Mouse (Mus musculus) cerebellum, adult 18-20 months (tissue): ENCODE measurements at regions not wholly inside any gene's neighbourhood (a gene's known extent, or its start where the extent isn't known, plus 50 kb on each side); places are given as distances from the start of the nearest gene placed in this dataset.

Experiments
- DNase-seq, 2 experiments: peaks; one replicate each; pipeline ENCODE4 v3.0.0; 2021

- DNase-seq = no peak
Observed at GRCm38 (mm10) chr8:91997023-91997891, 195.4 kb upstream of the Irx3 start.

- DNase-seq = no peak
Observed at GRCm38 (mm10) chr8:91996305-91997022, 194.6 kb upstream of the Irx3 start.

DNA sequence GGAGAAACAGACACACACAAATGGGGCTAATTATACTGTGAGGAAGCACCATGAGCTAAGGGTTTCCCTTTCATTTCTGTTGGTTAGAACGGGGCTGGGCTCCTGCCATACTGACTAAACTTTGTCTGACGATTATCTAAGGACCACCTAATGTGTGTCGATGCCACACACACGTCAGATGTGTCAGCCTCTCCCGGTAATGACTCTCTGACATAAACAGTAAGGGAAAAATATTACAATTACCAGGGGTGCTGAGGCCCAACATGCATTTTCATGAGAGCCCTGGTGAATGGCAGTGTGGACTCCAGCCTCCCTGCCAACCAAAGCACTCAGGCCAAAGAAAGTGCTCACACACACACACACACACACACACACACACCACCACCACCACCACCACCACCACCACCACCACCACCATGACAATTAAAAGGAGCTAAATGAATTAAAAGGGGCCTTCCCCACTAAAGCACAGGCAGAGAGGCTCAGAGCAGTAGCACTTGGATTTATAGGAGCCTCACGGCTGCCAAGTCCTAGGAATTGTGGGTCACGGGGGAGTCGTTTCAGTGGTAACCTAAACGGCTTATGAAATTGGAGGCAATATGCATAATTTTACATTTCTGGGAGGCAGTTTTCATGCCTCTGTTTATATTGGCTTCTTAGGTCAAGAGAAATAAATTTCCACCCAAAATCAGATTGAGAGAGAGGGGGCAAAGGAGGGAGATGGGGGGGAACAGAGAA, 193.7 kb upstream of the Irx3 start:
- no peak for DNase-seq

DNA sequence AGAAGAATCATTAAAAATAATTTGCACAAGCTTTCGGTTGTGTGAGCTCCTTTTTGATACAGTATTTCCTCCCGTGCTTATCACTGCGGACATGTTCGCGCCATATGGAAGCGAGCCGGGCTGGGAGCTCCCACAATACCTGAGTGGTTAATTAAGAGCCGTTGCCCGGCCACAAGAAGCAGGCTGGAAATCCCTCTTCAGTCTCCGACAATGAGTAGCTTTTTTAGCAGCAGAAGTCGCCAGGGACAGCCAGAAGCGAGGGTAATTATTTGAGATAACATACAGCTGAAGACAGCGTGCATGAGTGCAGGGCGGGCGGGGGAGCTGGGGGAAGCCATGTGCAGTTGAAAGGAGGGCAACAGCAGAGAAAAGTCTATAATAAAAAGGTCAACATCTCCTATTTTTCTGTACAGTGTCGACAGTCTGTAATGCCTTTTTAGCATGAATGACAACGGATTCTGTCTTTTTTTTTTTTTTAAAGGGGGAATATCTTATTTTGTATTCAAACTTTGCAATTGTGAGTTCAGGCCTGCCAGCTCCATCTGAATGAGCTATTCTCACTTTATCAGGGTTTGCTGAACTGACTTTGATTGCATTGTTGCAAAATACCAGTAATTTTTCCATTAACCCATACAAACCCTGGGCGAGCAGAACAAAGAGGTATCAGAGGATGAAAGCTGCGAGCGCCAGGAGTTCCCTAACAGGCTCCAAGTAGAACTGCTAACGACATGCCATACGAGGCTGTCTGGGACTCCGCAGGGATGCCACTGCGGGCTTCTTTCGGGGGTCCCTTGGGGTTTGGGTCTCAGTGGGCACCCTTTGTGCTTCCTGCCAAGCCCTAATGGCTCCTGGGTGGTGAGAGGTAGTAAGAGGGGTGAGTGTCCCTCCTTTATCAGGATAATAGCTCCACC, 189.9 kb upstream of the Irx3 start:
- DNase-seq = no peak

DNA sequence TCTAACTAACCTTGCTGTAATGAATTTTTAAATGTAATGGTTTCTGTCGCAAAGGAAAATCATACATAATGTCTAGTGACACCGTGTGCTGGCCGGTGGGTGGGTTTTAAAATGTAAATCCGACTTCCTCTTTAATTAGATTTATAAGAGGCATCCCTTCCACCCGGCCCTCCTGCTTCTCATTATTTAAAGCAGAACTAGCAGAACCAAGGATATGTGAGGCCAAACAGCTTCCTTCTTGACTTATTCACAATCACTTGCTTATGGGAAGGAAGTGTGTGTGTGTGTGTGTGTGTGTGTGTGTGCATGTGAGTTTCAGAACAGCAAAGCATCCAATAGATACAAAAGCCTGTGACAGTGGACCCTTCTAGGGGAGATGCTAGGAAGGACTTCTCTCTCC, 189.1 kb upstream of the Irx3 start:
- no peak for DNase-seq

DNA sequence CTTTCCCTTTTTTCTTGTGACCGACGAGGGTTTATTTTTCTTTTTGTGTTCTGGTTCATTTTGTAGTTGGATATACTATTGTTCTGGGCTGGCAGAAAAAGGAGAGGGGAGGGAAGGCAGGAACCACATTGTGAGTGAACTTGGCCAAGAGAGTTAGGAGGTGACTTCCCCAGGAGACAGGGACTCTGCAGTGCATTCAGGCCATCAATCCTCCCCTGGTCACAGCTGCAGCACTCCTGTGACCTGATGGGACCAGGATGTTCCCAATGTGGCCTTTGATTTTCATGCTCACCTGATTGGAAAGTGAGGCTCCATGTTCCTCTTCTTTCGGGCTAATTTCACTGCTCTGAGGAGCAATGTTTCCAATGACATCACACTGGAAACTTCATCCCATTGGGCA, 188.2 kb upstream of the Irx3 start:
- DNase-seq = no peak

GRCm38 (mm10) chr8:91988866-91989633, 187.2 kb upstream of the Irx3 start:
- DNase-seq = no peak

DNA sequence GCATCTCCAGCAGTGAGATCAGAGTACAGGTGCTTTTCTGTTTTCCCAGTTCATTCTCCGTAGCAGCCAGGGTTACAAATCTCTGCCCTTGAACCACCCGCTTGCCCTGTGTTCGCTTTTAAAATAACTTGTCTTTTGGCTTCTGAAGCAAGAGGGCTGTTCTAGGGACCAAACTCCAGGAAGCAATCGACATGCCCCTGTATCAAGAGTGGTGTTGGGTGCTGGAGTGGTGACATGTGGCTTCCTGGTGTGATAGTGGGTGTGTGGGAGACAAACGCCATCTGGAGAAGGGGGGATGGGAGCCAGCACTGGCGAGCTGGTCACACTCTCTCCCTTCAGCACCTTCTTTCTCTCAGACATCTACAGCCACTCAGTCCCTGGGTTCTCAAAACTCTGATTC, 186.0 kb upstream of the Irx3 start:
- DNase-seq = no peak

GRCm38 (mm10) chr8:91983171-91983570, 181.3 kb upstream of the Irx3 start:
- no peak for DNase-seq

- no peak for DNase-seq
Observed at GRCm38 (mm10) chr8:91976900-91977585, 175.2 kb upstream of the Irx3 start.

DNA sequence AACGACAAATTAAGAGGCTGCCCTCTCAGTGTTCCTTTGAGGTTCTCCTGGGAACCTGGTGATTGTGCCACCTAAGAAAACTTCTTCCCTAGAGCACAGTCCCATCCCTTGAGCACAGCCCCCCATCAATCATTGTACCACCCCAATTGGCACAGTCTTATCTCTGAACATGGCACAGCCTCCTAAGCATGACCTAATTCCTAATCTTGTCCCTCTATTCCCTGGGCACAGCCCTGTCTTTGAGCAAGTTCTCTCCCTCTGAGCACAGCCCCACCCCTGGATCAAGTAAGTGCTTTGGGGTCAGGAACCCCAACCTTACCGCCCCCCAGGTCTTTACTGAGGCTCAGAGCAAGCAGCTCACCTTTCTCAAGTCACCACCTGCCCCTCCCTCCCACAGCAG, 173.6 kb upstream of the Irx3 start:
- no peak for DNase-seq

DNA sequence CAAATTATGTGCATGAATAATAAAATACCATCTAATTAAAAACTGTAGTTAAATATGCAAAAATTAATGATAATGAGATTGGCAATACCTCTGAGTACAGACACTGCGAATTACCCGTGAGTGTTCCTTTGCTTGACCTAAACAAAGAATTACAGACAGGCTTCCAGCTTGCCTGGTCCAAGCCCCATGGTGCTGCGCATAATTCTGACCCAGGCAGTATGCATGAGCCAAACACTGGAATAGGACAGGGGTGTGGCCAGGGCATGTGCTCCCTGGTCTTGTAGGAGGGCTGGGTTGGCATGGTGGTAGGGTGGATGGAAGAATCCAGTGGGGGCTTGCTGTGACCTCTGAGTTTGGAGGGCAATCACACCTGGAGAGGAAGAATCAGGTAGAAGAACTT, 172.8 kb upstream of the Irx3 start:
- no peak for DNase-seq

DNA sequence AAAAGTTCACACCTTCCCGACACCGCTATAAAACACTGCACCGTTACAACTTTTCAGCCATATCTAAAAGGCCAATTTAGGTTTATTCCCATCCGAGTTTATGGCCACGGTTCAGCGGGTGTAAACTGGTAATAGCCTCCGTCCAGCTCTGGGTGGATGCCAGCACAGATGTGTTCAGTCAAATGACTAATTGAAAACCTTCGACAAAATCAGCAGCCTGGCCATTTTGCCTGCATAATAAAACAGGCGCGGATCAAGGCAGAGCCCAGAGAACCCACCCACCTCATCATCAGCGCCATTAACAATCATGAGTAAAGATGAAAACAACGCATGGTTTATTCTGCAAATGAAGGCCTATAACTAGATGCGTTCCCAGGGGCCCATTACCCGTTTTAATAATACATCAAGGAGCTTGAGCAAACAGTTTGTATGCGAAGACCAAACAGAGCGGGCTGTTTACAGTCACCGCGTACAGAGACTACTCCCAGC, 172.1 kb upstream of the Irx3 start:
- no peak for DNase-seq

DNA sequence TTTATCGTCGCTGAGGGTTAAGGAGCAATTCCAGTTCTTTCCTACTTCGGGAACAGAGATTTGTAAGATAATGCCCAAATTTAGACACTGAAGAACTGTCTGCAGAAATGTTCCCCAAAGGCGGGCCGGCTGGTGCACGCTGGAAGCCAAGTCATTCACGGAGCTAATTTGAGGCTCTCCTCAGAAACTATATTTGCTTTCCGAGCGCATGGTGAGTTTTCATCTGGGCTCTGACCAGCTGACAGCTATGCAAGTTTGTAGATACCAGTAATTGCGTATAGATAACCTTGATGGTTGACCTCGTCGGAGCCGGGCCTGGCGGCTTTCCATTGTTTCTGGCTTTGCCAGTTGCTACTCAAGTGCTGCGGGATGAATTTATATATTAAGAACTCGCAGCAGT, 165.5 kb upstream of the Irx3 start:
- no peak for DNase-seq

DNA sequence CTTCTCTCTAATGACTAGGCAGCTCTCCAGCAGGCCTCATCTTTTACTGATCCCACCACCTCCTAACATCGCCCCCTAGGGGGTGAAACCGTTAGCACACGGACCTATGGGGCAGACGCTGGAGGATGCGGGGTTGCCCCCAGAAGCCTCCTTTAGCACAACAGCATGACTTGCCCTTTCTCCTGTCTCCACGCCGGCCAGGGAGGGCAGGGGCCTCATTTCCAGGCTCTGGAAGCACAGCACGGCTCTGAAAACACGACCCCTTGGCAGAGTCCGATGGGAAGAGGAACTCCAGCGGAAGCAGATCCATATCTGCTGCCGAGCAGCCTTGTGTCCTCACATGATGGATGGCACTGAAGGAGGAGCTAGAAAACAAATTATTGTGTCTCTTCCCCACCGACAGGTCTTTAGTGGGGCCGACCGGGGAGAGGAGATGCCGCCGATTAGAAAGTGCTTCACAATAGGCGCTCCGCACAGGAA, 165.1 kb upstream of the Irx3 start:
- peak; percentile 12 to 14 for DNase-seq

GRCm38 (mm10) chr8:91961696-91962095, 159.8 kb upstream of the Irx3 start:
- DNase-seq = no peak

DNA sequence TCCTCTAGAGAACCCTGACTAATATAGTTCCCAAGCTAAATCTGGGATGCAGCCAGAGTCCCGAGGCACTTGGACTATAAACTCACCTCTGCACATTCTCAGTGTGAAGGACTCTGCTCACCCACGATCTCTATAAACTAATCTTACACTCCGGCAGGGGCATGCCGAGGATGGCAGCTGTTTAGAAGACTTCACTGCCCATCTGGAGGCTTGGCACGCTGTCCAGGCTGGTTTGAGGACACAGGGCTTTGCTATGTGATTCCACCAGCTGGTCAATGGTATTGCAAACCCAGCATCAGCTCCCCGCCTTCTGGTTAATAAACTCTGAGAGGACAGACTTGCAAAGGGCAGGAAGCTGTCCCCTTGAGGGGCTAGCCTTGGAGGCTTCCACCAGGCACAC, 153.3 kb upstream of the Irx3 start:
- no peak for DNase-seq

- DNase-seq = no peak
Observed at GRCm38 (mm10) chr8:91952981-91953380, 151.1 kb upstream of the Irx3 start.

DNA sequence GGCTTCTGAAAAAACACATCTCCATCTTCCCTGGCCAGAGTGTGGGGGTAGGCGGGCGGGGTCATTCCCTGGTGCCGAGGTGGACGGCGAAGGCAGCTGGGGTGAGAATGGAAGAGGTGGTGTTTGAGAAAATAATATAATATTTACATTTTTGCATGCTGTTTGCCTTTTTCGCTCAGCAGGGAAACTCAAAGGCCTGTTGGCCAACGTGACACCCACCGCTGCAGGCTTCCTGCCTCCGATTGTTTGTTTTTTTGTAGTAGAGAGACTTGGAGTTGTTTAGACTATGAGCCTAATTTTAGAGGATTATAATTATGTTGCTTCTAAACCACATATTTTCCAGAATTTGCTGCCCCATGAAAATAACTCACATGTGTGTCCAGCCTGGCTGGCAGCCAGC, 147.2 kb upstream of the Irx3 start:
- DNase-seq = no peak

- DNase-seq = no peak
Observed at GRCm38 (mm10) chr8:91948173-91948940, 146.5 kb upstream of the Irx3 start.
